Mouse (Mus musculus) left cerebral cortex, adult 11 months (tissue): ENCODE data around the gene Gm3488.
"Not testable (repeated sequence)": the region's sequence is repeated elsewhere in the genome, so short reads cannot be mapped to it uniquely, and the experiment has no call there.

Source experiments
- DNase-seq: peaks from one replicate; pipeline ENCODE4 v3.0.0; 2022; ENCODE audit warnings: low spot score

Gene Gm3488

GRCm38 (mm10) chr14:5501374-5501773 lies at the start of gene Gm3488:
TSS of gene Gm3488 (plus strand) at chr14:5501674.
- DNase-seq: not testable (repeated sequence)

GRCm38 (mm10) chr14:5455367-5455766 lies 46.1 kb upstream of the Gm3488 start, which contains the start of gene Gm3194:
TSS of gene Gm3194 (minus strand) at chr14:5455467.
- DNase-seq: not testable (repeated sequence)

- DNase-seq: not testable (repeated sequence)
Measured at GRCm38 (mm10) chr14:5460469-5460868, 41.0 kb upstream of the Gm3488 start.

- not testable (repeated sequence) for DNase-seq
Measured at GRCm38 (mm10) chr14:5477730-5478129, 23.7 kb upstream of the Gm3488 start, which contains the start of gene Gm8246. TSS of gene Gm8246 (minus strand) at chr14:5477830.

GRCm38 (mm10) chr14:5483907-5484306 lies 17.6 kb upstream of the Gm3488 start, which contains the start of gene Gm3187:
TSS of gene Gm3187 (plus strand) at chr14:5484207.
- DNase-seq: not testable (repeated sequence)

- DNase-seq: not testable (repeated sequence)
Measured at GRCm38 (mm10) chr14:5538196-5538595, 36.7 kb downstream of the Gm3488 start, which contains the start of gene Gm3532. TSS of gene Gm3532 (plus strand) at chr14:5538496.
